Mouse (Mus musculus) heart, embryonic 11.5 days (tissue): ENCODE results near the gene Trp53. TPM values are rescaled to one million over a fixed set of nuclear protein-coding genes. Genes with fewer than 3 reads are reported as not detected.
A peak's percentile ranks its signal among the peaks of the same experiment; 100 is the strongest.

Source experiments
- ATAC-seq: fragments of 200-750 bp; cut with Nextera tagmentation; replicated peaks from 2 replicates; pipeline ENCODE4 v1.8.0; 2017; ENCODE audit warnings: moderate library complexity; ENCODE audit not compliant: insufficient number of reproducible peaks, low FRiP score, low TSS enrichment
- H3K27ac ChIP-seq: fragments of 300-500 bp; sonication (generic); 2 replicates; pipeline ENCODE4 v1.5.1; 2014; ENCODE audit warnings: mild to moderate bottlenecking, low read depth, low read length
- H3K27me3 ChIP-seq: fragments of 300-500 bp; sonication (generic); 2 replicates; pipeline ENCODE4 v1.6.1; 2014; ENCODE audit warnings: mild to moderate bottlenecking, low read length, mixed read lengths; ENCODE audit not compliant: control insufficient read depth, insufficient read depth
- H3K36me3 ChIP-seq: fragments of 300-500 bp; sonication (generic); 2 replicates; pipeline ENCODE4 v1.6.1; 2014; ENCODE audit warnings: mild to moderate bottlenecking, low read length, moderate library complexity, mixed read lengths; ENCODE audit not compliant: control insufficient read depth, insufficient read depth
- H3K4me1 ChIP-seq: fragments of 300-500 bp; sonication (generic); 2 replicates; pipeline ENCODE4 v1.6.1; 2014; ENCODE audit warnings: low read length; ENCODE audit not compliant: control insufficient read depth, insufficient read depth
- H3K4me2 ChIP-seq: fragments of 300-500 bp; sonication (generic); 2 replicates; pipeline ENCODE4 v1.6.1; 2014; ENCODE audit warnings: mild to moderate bottlenecking, moderate library complexity
- H3K4me3 ChIP-seq: fragments of 300-500 bp; sonication (generic); 2 replicates; pipeline ENCODE4 v1.5.1; 2014; ENCODE audit warnings: low read depth, low read length
- H3K9ac ChIP-seq: fragments of 300-500 bp; sonication (generic); 2 replicates; pipeline ENCODE4 v1.6.1; 2014; ENCODE audit warnings: mild to moderate bottlenecking, low read depth, low read length, moderate library complexity
- H3K9me3 ChIP-seq: fragments of 300-500 bp; sonication (generic); replicated peaks from 2 replicates; pipeline ENCODE4 v1.6.1; 2016; ENCODE audit warnings: low read length; ENCODE audit not compliant: control insufficient read depth
- WGBS: fragments of 180-500 bp; shearing (Covaris S2); extraction: QIAGEN DNeasy Blood & Tissue Kit; methylation state at CpG from one replicate; pipeline ENCODE4 v1.1.7; 2014; ENCODE audit not compliant: insufficient replicate concordance; 5-methylcytosine and 5-hydroxymethylcytosine counted together
- polyA plus RNA-seq: library from polyadenylated mRNA; unstranded; fragments of >200 nt; fragmentation: Nextera tagmentation; extraction: Ambion mirVana; gene quantifications from 2 replicates; pipeline ENCODE4 v1.2.1, GENCODE M21; 2014

The Trp53 gene
- polyA plus RNA-seq, 1 experiment from 2014 or later = 107 TPM

DNA sequence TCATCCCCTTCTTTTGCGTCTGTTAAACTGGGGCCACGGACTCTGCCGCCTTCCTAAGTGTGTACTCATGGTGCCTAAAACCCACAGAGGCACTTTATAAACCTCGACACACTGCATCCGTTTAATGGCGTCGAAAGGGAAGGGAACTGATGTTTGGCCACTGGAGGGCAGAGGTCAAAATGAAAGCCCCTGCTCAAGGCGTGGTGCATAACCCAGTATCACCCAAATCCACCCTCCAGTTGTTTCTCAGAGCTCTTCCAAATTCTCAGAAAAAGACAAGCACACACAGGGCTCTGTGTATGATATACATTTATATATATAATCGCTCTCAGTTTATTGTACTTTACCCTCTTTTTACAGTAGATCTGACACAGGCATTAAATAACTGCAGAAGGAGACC, 19.3 kb downstream of the Trp53 start:
- WGBS = 7% methylated on average over 9 of the region's 9 CpGs
- no peak overlapping the region; the same call in 1 of the 2 replicates for H3K9ac ChIP-seq
- no peaks in the 10 kb centered on the region for H3K9me3 ChIP-seq
- no peaks in the 10 kb centered on the region for H3K27me3 ChIP-seq
- 0 out of 2 replicates have a peak overlapping the region, but pooled peaks have one; percentile 73 for H3K27ac ChIP-seq
- ATAC-seq = no peak; the same call in 1 of the 2 replicates
- H3K36me3 ChIP-seq = no peaks in the 10 kb centered on the region
- H3K4me2 ChIP-seq = peak overlapping the region; percentile 41
- H3K4me3 ChIP-seq = no peak overlapping the region
- H3K4me1 ChIP-seq = peaks cover 42% of the 10 kb centered on the region

GRCm38 (mm10) chr11:69600098-69600497, 19.9 kb downstream of the Trp53 start:
- peak; percentile 53; the same call in 1 of the 2 replicates for ATAC-seq
- WGBS = 8% methylated on average over 6 of the region's 6 CpGs
- H3K9ac ChIP-seq = no peak overlapping the region; the same call in 1 of the 2 replicates
- H3K4me3 ChIP-seq = no peak overlapping the region
- H3K27ac ChIP-seq = peak overlapping the region; percentile 73
- peaks cover 44% of the 10 kb centered on the region for H3K4me1 ChIP-seq
- H3K36me3 ChIP-seq = no peaks in the 10 kb centered on the region
- no peaks in the 10 kb centered on the region for H3K9me3 ChIP-seq
- peak overlapping the region; percentile 41 for H3K4me2 ChIP-seq
- no peaks in the 10 kb centered on the region for H3K27me3 ChIP-seq

GRCm38 (mm10) chr11:69601768-69602167, 21.6 kb downstream of the Trp53 start:
- no peak overlapping the region for H3K4me3 ChIP-seq
- H3K9me3 ChIP-seq = no peaks in the 10 kb centered on the region
- H3K27ac ChIP-seq = peak overlapping the region; percentile 48; the same call in 1 of the 2 replicates
- H3K4me1 ChIP-seq = peaks cover 44% of the 10 kb centered on the region
- WGBS = 31% methylated on average over 3 of the region's 3 CpGs
- H3K4me2 ChIP-seq = peak overlapping the region; percentile 15; the same call in 1 of the 2 replicates
- peak overlapping the region; percentile 31; the same call in 1 of the 2 replicates for H3K9ac ChIP-seq
- ATAC-seq = no peak
- H3K27me3 ChIP-seq = no peaks in the 10 kb centered on the region
- H3K36me3 ChIP-seq = no peaks in the 10 kb centered on the region

GRCm38 (mm10) chr11:69603516-69603915, 23.4 kb downstream of the Trp53 start:
- H3K4me1 ChIP-seq = peaks cover 44% of the 10 kb centered on the region

GRCm38 (mm10) chr11:69604347-69604746, 24.2 kb downstream of the Trp53 start:
- H3K4me1 ChIP-seq = peaks cover 42% of the 10 kb centered on the region
- no peak for ATAC-seq
- H3K9me3 ChIP-seq = no peaks in the 10 kb centered on the region
- H3K27ac ChIP-seq = peak overlapping the region; percentile 77; the same call in 1 of the 2 replicates
- no peaks in the 10 kb centered on the region for H3K36me3 ChIP-seq
- WGBS = 50% methylated on average over 3 of the region's 3 CpGs
- H3K27me3 ChIP-seq = no peaks in the 10 kb centered on the region
- H3K9ac ChIP-seq = peak overlapping the region; percentile 83; the same call in 1 of the 2 replicates
- H3K4me3 ChIP-seq = peak overlapping the region; percentile 59
- H3K4me2 ChIP-seq = peak overlapping the region; percentile 99

More at GRCm38 (mm10) chr11:69603516-69603915, 23.4 kb downstream of the Trp53 start:
- no peak overlapping the region for H3K4me3 ChIP-seq
- peak overlapping the region; percentile 99; the same call in 1 of the 2 replicates for H3K4me2 ChIP-seq
- H3K27ac ChIP-seq = no peak overlapping the region
- H3K36me3 ChIP-seq = no peaks in the 10 kb centered on the region
- no peak for ATAC-seq
- H3K27me3 ChIP-seq = no peaks in the 10 kb centered on the region
- 68% methylated on average over 8 of the region's 8 CpGs for WGBS
- no peaks in the 10 kb centered on the region for H3K9me3 ChIP-seq
- H3K9ac ChIP-seq = no peak overlapping the region

GRCm38 (mm10) chr11:69604795-69605664, 24.9 kb downstream of the Trp53 start:
- under 1% methylated on average over 63 of the region's 73 CpGs for WGBS
- peaks cover 35% of the 10 kb centered on the region for H3K4me1 ChIP-seq
- H3K27me3 ChIP-seq = no peaks in the 10 kb centered on the region
- ATAC-seq = no peak
- H3K36me3 ChIP-seq = no peaks in the 10 kb centered on the region
- no peaks in the 10 kb centered on the region for H3K9me3 ChIP-seq
- H3K4me3 ChIP-seq = peak overlapping the region; percentile 59
- peak overlapping the region; percentile 77 for H3K27ac ChIP-seq
- peak overlapping the region; percentile 83 for H3K9ac ChIP-seq
- H3K4me2 ChIP-seq = peak overlapping the region; percentile 99

- Histone ChIP-seq H3K9me3 (no peaks in the 10 kb centered on the region), H3K4me1 (peaks cover 26% of the 10 kb centered on the region), H3K4me2 (peak within 1 kb of the TSS; percentile 99), H3K27me3 (no peaks in the 10 kb centered on the region), H3K27ac (peak within 1 kb of the TSS; percentile 77), H3K9ac (peak within 1 kb of the TSS; percentile 83), H3K4me3 (peak within 1 kb of the TSS; percentile 59), H3K36me3 (no peaks in the 10 kb centered on the region)
- peak; percentile 88 for ATAC-seq
- 1% methylated on average over 32 of the region's 32 CpGs for WGBS
These were observed 25.7 kb downstream of the Trp53 start, which contains the start of gene Atp1b2 for GRCm38 (mm10) chr11:69605726-69606490. Atp1b2 (minus strand) TSS chr11:69605942.

- peak overlapping the region; percentile 99 for H3K4me2 ChIP-seq
- H3K27ac ChIP-seq = peak overlapping the region; percentile 50; the same call in 1 of the 2 replicates
- H3K27me3 ChIP-seq = no peaks in the 10 kb centered on the region
- no peak for ATAC-seq
- H3K36me3 ChIP-seq = no peaks in the 10 kb centered on the region
- peaks cover 21% of the 10 kb centered on the region for H3K4me1 ChIP-seq
- WGBS = 67% methylated on average over 2 of the region's 2 CpGs
- peak overlapping the region; percentile 54 for H3K9ac ChIP-seq
- no peaks in the 10 kb centered on the region for H3K9me3 ChIP-seq
- H3K4me3 ChIP-seq = peak overlapping the region; percentile 59
These were observed 26.3 kb downstream of the Trp53 start for GRCm38 (mm10) chr11:69606491-69606795.
